Mouse (Mus musculus) spleen, postnatal 10 days (tissue): ENCODE measurements around the gene Map9.
"Not testable (repeated sequence)": the region's sequence is repeated elsewhere in the genome, so short reads cannot be mapped to it uniquely, and the experiment has no call there.

Experiments used
- DNase-seq, 2 experiments: peaks; one replicate each; pipeline ENCODE4 v3.0.0; 2021 to 2022; ENCODE audit warnings: low spot score in 2 of 2

The Map9 gene

GRCm38 (mm10) chr3:82407432-82407831, 49.6 kb downstream of the Map9 start:
- no peak for DNase-seq

DNA sequence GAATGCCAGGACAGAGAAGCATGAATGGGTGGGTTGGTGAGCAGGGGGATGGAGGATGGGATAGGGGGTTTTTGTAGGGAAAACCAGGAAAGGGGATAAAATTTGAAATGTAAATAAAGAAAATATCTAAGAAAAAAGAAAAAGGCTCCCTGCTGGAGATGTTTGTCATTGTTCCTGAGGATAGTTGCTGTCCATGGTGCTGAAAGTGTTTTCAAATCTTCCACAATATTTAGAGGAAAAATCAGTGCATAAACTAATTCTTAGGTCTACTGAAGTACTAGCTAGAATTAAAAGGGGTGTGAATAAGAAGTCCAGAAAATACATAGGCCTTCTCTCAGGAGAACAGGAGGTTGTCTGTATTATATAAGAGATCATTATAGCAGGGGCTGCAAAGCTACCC, 54.6 kb downstream of the Map9 start:
- no peak for DNase-seq

- DNase-seq = no peak
These were observed 60.1 kb downstream of the Map9 start for GRCm38 (mm10) chr3:82417958-82418357.

- DNase-seq = no peak
These were observed 77.5 kb downstream of the Map9 start for GRCm38 (mm10) chr3:82435351-82435750.

- DNase-seq = no peak
These were observed 83.1 kb downstream of the Map9 start for GRCm38 (mm10) chr3:82440976-82441375.

GRCm38 (mm10) chr3:82441601-82442000, 83.8 kb downstream of the Map9 start:
- not testable (repeated sequence) for DNase-seq
